Mouse (Mus musculus): ENCODE measurements around the gene Cfap97d1. TPM values are rescaled to one million over a fixed set of nuclear protein-coding genes. Genes with fewer than 3 reads are reported as not detected.

Cfap97d1 gene
- total and polyA plus RNA-seq, 3 experiments = not detected

DNA sequence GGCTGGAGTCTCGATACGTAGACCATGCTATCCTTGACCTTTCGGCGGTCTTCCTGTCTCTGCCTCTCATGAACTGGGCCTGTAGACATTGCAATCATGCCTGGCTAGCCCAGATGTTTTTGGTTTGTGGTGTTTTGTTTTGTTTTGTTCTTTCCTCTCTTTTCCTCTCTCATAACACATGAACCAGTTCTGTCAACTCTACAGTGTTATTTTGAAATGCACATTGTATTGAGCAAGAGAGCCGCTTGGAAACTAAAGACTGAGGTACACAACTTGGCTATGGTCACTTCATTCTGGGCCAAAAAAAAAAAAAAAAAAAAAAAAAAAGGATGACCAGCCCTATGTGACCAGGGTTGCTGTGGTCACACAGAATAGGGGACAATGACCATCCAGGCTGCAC lies 11.4 kb upstream of the Cfap97d1 start:
- Histone ChIP-seq H3K36me3 (ENCODE audit: control insufficient read depth in 1 of 2, insufficient read depth in 2 of 2, low read length in 2 of 2) (no peaks in the 10 kb centered on the region), H3K4me1 (ENCODE audit: control insufficient read depth in 1 of 2, insufficient read depth in 2 of 2, low read length in 2 of 2) (no peaks in the 10 kb centered on the region), H3K27ac (ENCODE audit: control insufficient read depth, low read depth, low read length) (no peak overlapping the region), H3K79me2 (ENCODE audit: control insufficient read depth, insufficient read depth, low read length, poor library complexity) (no peaks in the 10 kb centered on the region), H3K9ac (ENCODE audit: control insufficient read depth, low read depth, low read length, poor library complexity, severe bottlenecking) (no peak overlapping the region), H3K27me3 (ENCODE audit: control insufficient read depth in 1 of 2, insufficient read depth in 2 of 2, low read length in 2 of 2) (no peaks in the 10 kb centered on the region), H3K9me3 (replicated peaks; ENCODE audit: insufficient read depth, low read length) (no peaks in the 10 kb centered on the region), H3K4me3 (ENCODE audit: control insufficient read depth in 1 of 2, insufficient read depth in 1 of 2, low read depth in 2 of 2, low read length in 2 of 2) (no peak overlapping the region)
- DNase-seq (ENCODE audit: low read depth, low spot score) = no peak
- TF ChIP-seq RCOR1 (IDR thresholded peaks at IDR 0.05; ENCODE audit: low read depth, low read length) (no peak), RAD21 (IDR thresholded peaks at IDR 0.05; ENCODE audit: low read depth, low read length) (no peak), TAL1 (IDR thresholded peaks at IDR 0.05; ENCODE audit: low read length) (no peak), POLR2AphosphoS5 (IDR thresholded peaks at IDR 0.05; ENCODE audit: borderline replicate concordance, low read depth, low read length) (no peak), MAZ (IDR thresholded peaks at IDR 0.05; ENCODE audit: low read depth, low read length) (no peak), ZKSCAN1 (IDR thresholded peaks at IDR 0.05; ENCODE audit: low read depth, low read length) (no peak), ETS1 (IDR thresholded peaks at IDR 0.05; ENCODE audit: low read depth, low read length) (no peak)

DNA sequence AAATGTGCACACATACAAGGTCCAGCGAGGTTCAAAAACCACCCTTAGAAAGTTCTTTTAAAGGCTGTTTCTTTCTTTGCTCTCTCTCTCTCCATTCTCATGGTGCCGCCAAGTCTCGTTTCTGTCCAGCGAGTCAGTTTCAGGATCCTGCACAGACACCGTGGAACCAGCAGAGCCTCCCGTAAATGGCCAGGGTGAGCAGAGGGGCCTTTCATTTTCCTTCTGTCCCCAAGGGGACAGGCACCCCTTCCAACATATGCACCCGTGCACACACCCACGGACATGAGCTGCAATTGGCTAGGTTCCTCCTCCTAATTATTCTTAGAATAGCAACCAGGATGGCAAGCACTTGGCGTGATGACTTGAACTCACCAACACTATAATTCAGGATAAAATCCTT lies 10.6 kb upstream of the Cfap97d1 start:
- H3K4me3 ChIP-seq (ENCODE audit: control insufficient read depth in 1 of 2, insufficient read depth in 1 of 2, low read depth in 2 of 2, low read length in 2 of 2) = no peak overlapping the region
- H3K79me2 ChIP-seq (ENCODE audit: control insufficient read depth, insufficient read depth, low read length, poor library complexity) = no peaks in the 10 kb centered on the region
- H3K9ac ChIP-seq (ENCODE audit: control insufficient read depth, low read depth, low read length, poor library complexity, severe bottlenecking) = no peak overlapping the region
- no peak for DNase-seq (ENCODE audit: low read depth, low spot score)
- H3K27me3 ChIP-seq (ENCODE audit: control insufficient read depth in 1 of 2, insufficient read depth in 2 of 2, low read length in 2 of 2) = no peaks in the 10 kb centered on the region
- no peaks in the 10 kb centered on the region for H3K4me1 ChIP-seq (ENCODE audit: control insufficient read depth in 1 of 2, insufficient read depth in 2 of 2, low read length in 2 of 2)
- H3K9me3 ChIP-seq (replicated peaks; ENCODE audit: insufficient read depth, low read length) = no peaks in the 10 kb centered on the region
- TF ChIP-seq MAFK (IDR thresholded peaks at IDR 0.05; ENCODE audit: borderline replicate concordance, low read depth, low read length) (no peak), MEF2A (IDR thresholded peaks at IDR 0.05; ENCODE audit: extremely low read depth, insufficient replicate concordance, low read depth, low read length, poor library complexity, severe bottlenecking) (no peak), MYB (IDR thresholded peaks at IDR 0.05; ENCODE audit: low read depth, low read length) (no peak), ZNF384 (IDR thresholded peaks at IDR 0.05; ENCODE audit: low read depth, low read length) (no peak), RCOR1 (IDR thresholded peaks at IDR 0.05; ENCODE audit: low read depth, low read length) (no peak), MAZ (IDR thresholded peaks at IDR 0.05; ENCODE audit: low read depth, low read length) (no peak), ZMIZ1 (IDR thresholded peaks at IDR 0.05; ENCODE audit: low read depth, low read length) (no peak), TCF12 (IDR thresholded peaks at IDR 0.05; ENCODE audit: low read depth, low read length) (no peak), SMC3 (IDR thresholded peaks at IDR 0.05; ENCODE audit: low read depth, low read length) (no peak), E2F4 (IDR thresholded peaks at IDR 0.05; ENCODE audit: borderline replicate concordance, low read depth, low read length) (no peak), HCFC1 (IDR thresholded peaks at IDR 0.05; ENCODE audit: low read depth, low read length) (no peak), RAD21 (IDR thresholded peaks at IDR 0.05; ENCODE audit: low read depth, low read length) (no peak), GABPA (IDR thresholded peaks at IDR 0.05; ENCODE audit: low read depth, low read length) (no peak), EP300 (IDR thresholded peaks at IDR 0.05; ENCODE audit: low read depth in 1 of 2, low read length in 2 of 2) (no peak), TAL1 (IDR thresholded peaks at IDR 0.05; ENCODE audit: low read length) (no peak), ZKSCAN1 (IDR thresholded peaks at IDR 0.05; ENCODE audit: low read depth, low read length) (no peak), NRF1 (IDR thresholded peaks at IDR 0.05; ENCODE audit: insufficient read depth, low read depth, low read length, poor library complexity, severe bottlenecking) (no peak), MAX (IDR thresholded peaks at IDR 0.05; ENCODE audit: low read length) (no peak), CHD1 (IDR thresholded peaks at IDR 0.05; ENCODE audit: low read depth, low read length) (no peak), POLR2AphosphoS5 (IDR thresholded peaks at IDR 0.05; ENCODE audit: borderline replicate concordance, low read depth, low read length) (no peak)
- no peaks in the 10 kb centered on the region for H3K36me3 ChIP-seq (ENCODE audit: control insufficient read depth in 1 of 2, insufficient read depth in 2 of 2, low read length in 2 of 2)
- no peak overlapping the region for H3K27ac ChIP-seq (ENCODE audit: control insufficient read depth, low read depth, low read length)
